Mouse (Mus musculus) kidney, adult 18-20 months (tissue): ENCODE data around the gene Dcun1d4.

ENCODE experiments used
- DNase-seq: peaks from one replicate; pipeline ENCODE4 v3.0.0; 2021

The Dcun1d4 gene

DNA sequence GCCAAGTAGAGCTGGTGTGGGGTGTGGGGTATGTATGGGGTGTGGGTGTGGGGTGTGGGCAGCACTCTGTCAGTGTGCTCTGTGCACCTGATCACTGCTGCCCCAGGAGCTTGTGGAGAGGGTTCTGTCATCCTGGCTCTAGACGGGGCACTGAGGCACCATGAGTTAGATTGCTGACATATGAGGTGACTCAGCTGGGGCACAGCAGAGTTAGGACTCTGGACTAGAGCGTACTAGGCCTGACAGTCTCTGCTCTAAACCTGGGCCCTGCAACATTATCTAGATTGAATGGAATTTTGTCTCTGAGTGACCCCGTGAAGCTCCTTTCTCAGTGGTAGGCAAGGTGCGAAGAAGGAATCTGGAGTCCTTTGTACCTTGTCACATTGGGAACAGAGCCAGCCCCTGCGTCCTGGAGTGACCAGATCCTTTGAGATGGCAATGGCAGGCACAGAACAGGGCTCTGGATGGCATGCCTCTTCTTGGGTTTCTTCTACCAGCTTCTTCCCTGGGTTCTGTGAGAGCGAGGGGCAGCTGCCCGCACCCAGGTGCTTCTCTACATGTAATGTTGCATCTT, 20.2 kb downstream of the Dcun1d4 start:
- DNase-seq: peak; percentile 64

DNA sequence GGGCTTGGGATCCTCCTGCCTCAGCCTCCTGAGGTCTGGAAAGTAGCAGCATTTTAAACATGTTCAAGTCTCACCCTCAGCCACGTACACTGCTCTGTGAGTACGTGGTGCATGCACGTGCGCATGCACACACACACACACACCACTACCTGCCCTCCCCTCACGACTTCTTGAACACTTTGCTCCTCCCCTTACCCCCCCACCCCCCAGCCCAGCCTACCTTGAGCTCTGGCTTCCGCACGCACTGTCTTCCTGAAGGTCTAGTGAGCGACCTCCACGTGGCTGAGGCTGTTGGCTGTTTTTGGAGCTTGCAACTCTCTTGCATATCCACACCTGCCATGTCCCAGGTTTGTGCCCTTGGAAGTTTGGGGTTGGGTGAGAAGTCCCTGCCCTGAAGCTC, 21.6 kb downstream of the Dcun1d4 start:
- no peak for DNase-seq

- peak; percentile 26 for DNase-seq
Measured at GRCm38 (mm10) chr5:73503015-73503757, 22.4 kb downstream of the Dcun1d4 start.

DNA sequence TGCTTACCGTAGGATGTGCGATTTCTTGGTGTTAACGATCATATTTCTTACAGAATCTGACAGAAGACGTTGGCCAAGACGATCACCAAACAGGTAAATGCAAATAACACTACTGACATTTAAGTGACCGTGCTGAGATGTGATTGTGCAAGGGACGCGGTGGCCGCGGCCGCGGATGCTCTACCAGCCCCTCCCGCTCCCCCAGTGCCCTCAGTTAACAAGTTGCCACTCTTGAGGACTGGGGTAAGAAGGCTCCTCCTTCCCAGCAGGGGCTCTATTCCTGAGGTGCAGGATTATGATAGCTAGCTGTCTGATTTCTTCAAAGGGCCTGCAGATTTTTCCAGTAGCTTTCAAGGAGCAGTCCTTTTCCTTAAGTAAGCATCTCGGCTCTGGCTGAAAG, 30.3 kb downstream of the Dcun1d4 start:
- DNase-seq: no peak

DNA sequence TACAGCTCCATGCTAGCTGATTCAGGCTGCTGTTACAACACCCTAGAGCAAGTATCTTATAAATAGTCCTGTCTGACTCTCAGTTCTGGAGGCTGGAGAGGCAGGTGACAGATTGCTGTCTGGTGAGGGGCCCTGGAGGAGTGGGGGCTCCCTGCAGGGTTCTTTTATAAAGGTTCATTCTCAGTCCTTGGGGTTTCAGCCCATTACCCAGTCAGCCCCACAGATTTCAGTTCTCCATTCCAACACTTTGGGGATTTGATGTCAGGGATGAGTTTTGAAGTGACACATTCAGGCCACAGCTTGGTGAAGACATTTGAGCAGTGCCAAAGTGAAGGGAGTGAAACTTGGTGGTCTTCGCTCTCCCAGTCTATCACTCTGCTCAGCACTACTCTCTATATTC, 31.4 kb downstream of the Dcun1d4 start:
- DNase-seq: no peak

GRCm38 (mm10) chr5:73512661-73513060, 31.9 kb downstream of the Dcun1d4 start:
- DNase-seq: peak; percentile 71

DNA sequence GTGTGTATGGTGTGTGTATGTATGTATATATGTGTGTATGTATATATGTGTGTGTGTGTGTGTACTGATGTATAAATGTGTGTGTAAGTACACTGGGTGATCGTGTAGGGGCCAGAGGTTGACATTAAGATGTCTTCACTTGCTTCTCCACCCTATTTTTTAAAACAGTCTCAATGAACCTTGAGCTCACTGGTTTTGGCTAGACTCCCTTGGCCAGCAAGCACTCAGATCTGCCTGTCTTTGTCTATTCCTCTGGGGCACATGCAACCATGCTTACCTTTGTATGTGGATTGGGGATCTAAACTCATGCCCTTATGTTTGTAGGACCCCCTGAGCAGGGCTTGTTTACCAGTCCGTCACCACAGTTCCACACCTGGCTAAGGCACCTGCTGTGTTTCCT, 33.4 kb downstream of the Dcun1d4 start:
- no peak for DNase-seq

- no peak for DNase-seq
Measured at GRCm38 (mm10) chr5:73517299-73517698, 36.5 kb downstream of the Dcun1d4 start.

- DNase-seq: no peak
Measured at GRCm38 (mm10) chr5:73518424-73519211, 37.8 kb downstream of the Dcun1d4 start.

DNA sequence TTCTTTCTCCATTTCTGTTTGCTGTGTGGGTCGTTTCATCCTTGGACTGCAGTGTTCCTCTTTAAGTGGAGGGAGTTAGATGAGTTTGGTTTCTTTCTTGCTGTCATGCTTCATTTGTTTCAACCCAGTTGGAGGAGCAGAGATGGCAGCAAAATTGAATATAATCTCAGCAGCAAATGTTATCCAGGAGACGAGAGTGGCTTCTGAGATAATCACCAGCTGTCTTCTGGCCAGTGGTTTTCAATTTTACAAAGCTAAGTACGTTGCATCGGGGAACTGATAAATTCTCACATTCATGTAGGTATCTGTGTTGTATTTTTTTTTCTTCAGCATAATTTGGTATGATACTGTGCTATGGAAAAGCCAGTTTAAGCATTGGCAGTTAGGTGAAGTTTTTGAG, 40.0 kb downstream of the Dcun1d4 start:
- no peak for DNase-seq

DNA sequence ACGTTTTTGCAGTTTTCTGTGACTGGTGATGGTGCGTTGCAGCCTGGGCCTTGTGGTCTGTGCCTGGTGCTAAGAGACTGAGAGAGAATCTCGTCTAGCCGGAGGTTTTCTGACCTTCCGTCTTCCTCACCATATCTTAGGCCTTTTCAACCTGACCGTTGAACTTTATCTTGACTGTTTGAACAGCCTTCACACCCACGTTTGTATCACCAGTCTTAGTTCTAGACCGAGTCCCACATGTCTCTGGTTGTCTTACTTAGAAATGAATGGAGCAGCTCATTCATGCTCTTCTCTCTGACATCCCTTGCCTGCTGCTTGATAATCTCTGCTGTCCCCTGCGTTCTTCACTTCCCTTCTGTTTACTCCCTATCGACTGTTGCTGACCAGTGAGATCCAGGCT, 42.4 kb downstream of the Dcun1d4 start:
- no peak for DNase-seq

- no peak for DNase-seq
Measured at GRCm38 (mm10) chr5:73524300-73525000, 43.6 kb downstream of the Dcun1d4 start.

DNA sequence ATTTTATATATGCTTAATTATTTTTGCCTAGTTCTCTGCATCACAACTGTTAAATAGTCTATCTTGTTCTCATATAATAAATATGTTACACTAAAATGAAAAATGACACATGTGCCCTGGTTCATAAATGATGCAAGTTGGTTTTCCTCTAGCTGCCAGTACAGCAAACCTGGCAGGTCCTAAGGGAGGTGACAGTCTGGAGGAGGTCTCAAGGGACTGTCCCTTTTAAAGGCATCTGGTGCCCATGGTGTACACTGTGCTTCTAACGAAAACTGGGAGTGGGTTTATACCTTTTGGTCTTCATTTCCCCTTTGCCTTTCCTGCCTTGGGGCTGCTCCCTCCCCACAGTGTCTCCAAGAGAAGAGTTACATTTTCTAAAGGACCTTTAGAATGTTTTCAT, 51.4 kb downstream of the Dcun1d4 start:
- DNase-seq: no peak

DNA sequence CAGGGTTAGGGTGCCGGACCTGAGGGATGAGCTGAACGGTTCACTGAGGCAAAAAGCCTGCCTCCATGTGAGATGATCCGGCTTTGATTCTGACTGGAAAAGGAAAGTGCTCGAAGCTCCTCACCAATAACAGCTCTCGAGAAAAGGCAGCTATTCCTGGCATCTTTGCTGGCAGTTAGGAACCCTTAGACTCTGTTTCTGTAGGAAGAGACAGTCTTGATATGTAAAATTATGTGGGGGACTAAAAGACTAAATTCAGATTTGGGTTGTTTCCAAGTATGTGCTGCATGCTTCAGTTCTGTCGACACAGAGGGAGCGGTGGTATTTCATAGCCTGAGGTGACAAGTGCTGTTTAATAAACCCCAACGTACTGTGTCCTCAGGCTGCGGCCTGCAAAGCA, 52.1 kb downstream of the Dcun1d4 start:
- no peak for DNase-seq

DNA sequence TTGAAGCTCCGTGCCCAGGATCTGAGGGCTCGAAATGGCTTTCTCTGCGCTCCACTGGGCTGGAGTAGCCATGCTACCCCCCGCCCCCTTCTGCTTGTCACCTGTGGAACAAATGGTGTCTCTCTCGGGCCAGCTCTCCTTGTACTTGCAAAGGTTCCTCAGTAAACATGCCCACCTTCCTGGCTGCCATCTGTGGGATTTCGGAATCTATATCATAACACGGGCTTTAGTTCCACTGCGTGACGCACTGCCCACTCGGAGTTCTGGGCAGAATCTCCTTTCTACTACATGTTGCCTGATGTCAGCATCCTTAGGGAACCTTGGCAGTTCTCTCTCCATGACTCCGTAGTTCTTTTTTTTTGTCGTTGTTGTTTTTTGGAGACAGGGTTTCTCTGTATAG, 56.9 kb downstream of the Dcun1d4 start:
- no peak for DNase-seq

GRCm38 (mm10) chr5:73538586-73539298, 57.9 kb downstream of the Dcun1d4 start:
- no peak for DNase-seq

GRCm38 (mm10) chr5:73539848-73540510, 59.2 kb downstream of the Dcun1d4 start:
- peak; percentile 63 for DNase-seq

DNA sequence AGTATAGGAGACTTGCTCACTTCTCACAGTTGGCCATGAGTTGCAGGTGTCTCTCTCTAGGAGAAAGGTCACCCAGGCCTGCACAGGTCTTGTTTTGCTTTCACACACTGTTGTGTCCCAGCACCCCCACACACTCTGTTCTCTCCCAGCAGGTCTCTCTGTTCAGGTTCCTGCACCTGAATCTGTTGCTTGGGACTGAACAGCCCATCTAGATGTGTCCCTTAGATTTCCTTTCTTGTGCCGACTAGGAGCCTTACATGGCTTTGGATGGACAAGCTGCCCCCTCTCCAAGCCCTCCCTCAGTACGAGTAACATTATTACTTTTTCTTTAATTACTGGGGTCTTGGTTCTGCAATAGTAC, 59.7 kb downstream of the Dcun1d4 start:
- no peak for DNase-seq

DNA sequence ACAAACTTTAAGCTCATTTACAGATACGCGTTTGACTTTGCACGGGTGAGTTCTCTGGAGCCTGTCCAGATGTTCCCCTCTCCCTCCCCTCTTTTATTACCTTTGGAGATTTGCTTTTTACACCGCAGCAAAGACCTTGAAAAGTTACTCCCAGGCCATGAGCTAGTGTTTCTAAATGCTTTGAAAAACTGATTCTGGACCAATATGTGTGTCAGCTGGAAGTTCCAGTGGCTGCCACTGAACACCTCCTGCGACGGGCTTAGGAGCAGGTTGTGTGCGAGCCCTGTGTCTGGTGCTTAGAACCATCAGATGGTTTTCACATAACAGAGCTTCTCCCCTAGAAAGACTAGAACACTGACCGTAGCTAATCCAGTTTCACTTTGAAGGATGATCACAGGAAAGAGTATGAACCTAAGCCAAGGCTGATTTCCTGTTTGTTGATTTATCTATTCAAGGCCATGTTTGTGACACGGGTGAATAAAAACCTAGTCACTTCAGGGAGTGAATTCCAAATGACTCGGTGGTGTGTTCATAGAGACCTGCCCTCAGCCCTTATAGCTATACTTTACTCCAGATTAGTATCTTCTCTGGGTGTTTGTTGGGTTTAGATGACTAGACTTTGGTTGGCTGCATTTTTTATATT, 63.4 kb downstream of the Dcun1d4 start:
- peak; percentile 44 for DNase-seq

GRCm38 (mm10) chr5:73545641-73546040, 64.8 kb downstream of the Dcun1d4 start:
- DNase-seq: no peak

DNA sequence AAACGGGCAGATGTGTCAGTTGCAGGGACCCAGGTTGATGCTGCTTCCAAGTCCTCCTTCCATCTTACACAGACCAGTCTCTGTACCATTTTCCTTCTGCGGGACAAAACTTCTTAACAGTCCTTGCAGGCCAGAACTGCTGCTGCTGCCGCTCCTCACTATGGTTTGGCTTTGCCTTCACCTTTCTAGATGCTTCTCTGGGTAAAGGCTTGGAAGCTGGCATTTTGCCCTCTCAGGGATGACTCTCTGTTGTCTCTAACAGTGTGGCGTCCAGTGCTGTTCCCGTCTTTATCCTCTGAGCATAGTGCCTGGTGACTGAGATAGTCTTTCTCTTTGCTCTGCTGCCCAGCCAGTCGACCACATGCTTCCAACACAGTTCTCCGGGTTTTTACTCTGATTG, 66.5 kb downstream of the Dcun1d4 start:
- no peak for DNase-seq

DNA sequence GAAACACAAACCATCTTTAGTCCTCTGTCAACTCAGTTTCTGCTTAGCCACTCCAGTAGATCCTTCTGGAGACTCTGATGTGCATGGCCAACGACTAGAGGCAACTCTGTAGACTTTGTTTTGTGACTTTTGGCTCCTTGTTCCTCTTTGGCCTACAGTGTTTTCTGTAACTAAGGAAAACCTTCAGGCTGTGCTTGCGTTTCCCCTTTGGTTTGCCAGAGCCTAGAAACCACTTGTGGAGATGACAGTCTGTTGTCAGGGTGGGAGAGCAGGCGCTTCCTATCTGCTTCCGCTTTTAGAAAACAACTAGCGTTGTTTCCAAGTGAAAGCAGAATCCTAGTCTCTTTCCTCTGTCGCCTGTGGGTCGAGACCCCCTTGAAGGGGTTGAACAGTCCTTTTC, 67.4 kb downstream of the Dcun1d4 start:
- DNase-seq: no peak
